Mouse (Mus musculus): Measurements from ENCODE around the gene Prss58.

Gene Prss58

DNA sequence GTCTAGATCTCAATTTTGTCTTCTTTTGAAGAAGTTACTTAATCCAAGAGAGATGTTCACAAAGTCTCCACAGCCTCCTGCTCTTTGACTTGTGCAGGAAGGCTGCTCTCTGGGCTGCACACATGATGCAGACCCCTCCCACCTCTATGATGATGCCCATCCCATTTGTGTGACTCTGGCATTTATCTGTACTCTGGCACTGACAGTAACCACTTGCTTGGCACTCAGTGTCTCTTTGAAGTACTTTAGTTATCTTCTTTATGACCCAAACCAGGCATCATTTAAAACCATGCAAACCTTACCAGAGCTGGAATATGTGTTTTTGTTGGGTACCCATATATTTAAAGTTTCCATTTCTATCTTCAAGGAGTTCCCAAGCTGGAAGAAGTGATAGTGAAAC, at the start of gene Prss58:
Gene Prss58 (minus strand): TSS at position 101 of the 400 bp plus-strand sequence.
- DNase-seq (ENCODE audit: low read depth), result no peak

DNA sequence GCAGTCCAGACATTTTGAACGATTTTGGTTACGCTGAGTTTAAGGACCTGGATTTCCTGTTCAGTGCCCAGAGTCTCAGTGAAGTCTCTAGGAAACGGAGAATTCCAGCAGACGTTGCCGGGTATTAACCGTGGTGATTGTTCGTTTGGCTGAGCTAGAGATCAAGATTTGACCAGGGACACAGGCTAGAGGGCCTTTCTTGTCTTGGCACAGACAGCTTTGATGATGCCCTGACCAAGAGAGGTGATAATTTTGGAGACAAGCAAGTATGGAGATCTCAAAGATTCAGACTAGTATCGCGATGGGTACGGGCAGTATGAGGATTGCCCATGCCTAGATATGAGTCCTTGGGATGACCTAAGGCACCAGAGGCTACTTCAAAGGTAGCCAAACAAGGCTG, 40.3 kb upstream of the Prss58 start, which contains the start of gene 1700074P13Rik:
Gene 1700074P13Rik (minus strand): TSS at position 101 of the 400 bp plus-strand sequence.
- no peak for DNase-seq (ENCODE audit: low read depth)

DNA sequence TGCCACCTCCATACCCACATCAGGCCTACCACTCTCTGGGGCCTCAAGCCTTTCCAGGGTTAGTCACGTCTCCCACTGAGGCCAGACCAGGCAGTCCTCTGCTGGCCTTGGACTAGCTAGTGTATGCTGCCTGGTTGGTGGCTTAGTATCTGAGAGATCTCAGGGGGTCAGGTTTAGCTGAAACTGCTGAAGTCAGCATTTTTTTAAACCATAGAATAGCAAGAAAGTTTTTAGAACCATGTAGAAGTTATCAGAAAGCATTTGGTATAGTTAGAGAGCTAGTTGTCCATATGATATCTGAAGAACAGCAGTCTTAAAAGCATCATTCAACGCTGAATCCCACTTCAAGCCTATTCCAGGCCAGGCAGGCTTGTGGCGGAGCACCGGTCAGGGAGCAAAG, 19.8 kb upstream of the Prss58 start:
- no peak for DNase-seq (ENCODE audit: low read depth)

DNA sequence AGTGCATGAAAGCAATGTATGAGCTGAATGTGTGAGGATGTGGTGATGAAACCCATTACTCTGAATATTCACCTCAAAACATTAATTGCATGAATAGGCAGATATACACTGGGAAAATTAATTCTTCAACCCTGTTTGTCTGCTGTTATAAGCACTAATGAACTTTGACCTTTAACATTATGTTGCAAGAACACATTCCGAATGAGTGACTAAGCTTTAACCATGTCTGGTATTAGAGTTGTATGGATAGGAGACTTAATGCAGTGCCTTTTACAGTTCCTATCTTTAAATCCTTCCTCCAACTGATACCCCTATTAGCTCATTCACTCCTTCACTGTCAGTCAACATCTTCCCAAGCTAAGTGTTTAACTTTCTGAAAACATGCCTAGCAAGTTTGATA, 5.5 kb downstream of the Prss58 start:
- no peak for DNase-seq (ENCODE audit: low read depth)

DNA sequence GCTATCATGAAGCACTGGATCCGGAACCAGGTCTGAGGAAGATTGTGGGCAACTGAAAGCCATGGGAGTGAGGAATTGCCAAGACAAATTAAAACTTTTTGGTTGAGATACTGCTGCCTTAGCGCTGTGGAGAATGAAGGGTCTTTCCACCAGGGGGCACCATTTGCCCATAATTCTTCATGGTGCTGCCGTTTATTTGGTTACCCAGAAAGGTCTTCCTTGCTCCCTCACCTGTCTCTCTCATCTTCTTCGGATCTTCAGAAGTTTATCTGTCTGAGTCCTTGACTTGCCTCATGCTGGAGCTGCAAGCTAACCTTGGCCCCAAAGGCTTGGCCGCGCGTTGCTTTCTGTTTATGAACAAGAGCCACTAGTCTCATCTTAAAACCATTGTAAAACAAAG, 6.6 kb downstream of the Prss58 start:
- DNase-seq (ENCODE audit: low read depth), result peak; percentile 36

DNA sequence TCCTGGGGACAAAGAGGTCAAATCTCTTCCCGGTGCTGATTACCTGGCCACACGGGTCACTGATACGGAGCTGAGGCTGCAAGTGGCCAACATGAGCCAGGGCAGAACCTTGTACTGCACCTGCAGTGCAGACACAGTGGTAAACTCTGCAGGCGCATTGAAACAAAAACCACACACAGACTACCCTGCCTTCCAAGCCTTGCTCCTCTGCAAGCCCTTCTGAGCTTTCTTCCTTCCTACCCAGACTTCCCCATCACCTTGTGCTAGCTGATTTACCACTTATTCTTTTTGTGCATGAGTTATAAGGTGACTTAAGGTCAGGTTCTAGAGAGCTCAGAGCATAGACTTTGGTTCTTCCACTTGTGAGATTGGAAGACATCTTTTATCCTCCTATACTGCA, 8.4 kb downstream of the Prss58 start:
- no peak for DNase-seq (ENCODE audit: low read depth)

DNA sequence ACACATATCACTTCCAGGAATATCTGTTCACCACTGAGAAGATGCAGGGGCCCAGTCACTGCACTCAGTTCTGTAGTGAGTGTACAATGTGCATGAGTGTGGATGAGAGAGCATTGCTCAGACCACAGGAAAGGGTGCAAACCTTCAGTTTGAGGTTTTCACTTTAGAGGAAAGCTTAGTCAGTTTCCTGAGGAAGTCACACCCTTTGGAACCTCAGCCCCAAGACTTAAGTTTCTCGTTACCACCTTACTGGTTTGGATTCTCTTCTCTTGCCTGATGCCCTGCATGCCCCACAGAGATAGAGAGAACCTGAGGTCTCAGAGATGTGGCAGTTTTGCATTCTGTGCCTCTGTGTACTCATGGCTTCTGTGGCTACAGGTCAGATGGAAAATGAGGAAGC, 9.2 kb downstream of the Prss58 start:
- DNase-seq (ENCODE audit: low read depth), result no peak

DNA sequence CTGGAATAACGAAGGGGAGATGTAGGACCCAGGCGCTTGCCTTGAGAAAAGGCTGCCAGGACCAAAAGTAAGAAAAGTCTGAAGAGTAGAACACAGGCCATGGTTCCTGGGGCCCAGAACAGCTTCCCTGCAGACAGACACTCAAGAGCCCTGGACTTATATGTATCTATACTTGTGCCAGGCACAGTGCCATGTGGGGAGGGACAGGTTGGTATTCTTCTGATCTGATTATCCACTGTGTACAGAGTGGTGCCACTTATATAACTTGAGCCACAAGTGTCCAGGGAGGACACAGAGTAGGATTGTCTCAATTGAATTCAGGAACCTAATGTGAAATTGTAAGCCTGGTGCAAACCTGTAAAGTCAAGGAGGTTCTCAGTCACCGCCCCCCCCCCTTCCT, 12.8 kb downstream of the Prss58 start, which contains the start of gene Moxd2:
Gene Moxd2 (minus strand): TSS at position 101 of the 400 bp plus-strand sequence.
- DNase-seq (ENCODE audit: low read depth), result no peak

DNA sequence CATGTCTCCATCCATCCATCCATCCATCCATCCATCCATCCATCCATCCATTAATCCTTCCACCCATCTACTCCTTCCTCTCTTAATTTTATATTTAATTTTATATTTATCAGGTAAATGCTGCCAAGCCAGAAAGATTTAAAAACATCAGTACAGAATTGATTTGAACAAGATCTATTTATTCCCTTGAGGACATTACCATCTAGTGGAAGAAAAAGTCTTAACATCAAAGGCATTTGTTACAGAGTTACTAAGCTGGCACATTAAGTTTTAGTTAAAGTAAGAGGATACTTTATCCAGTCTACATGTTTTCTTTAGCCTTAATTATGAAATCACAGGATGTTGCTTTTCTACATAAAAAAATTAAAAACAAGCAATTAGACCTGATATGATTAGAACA, 54.9 kb downstream of the Prss58 start:
- DNase-seq (ENCODE audit: low read depth), result no peak

Measured in NIH3T3 (cell line).